Mouse (Mus musculus): ENCODE measurements around the gene Tcf25.
A peak's percentile ranks its signal among the peaks of the same experiment; 100 is the strongest.
"Not testable (repeated sequence)": the region's sequence is repeated elsewhere in the genome, so short reads cannot be mapped to it uniquely, and the experiment has no call there.

Gene Tcf25

GRCm38 (mm10) chr8:123410788-123411187 is 37.2 kb downstream of the Tcf25 start:
- no peak for DNase-seq (ENCODE audit: low spot score in 2 of 2)

GRCm38 (mm10) chr8:123411246-123411645 is 37.7 kb downstream of the Tcf25 start, which contains the start of gene Tubb3:
Gene Tubb3, plus strand, starts transcription at chr8:123411424.
- peak; percentile 34 to 54 for DNase-seq (ENCODE audit: low spot score in 2 of 2)

GRCm38 (mm10) chr8:123411781-123412327 is 38.3 kb downstream of the Tcf25 start:
- no peak for DNase-seq (ENCODE audit: low spot score in 2 of 2)

- DNase-seq (ENCODE audit: low spot score in 2 of 2): peak; percentile 32 to 35
Observed at GRCm38 (mm10) chr8:123412560-123413170, 39.1 kb downstream of the Tcf25 start.

- DNase-seq (ENCODE audit: low spot score in 2 of 2): no peak
Observed at GRCm38 (mm10) chr8:123414255-123414654, 40.7 kb downstream of the Tcf25 start.

GRCm38 (mm10) chr8:123414997-123415696 is 41.6 kb downstream of the Tcf25 start:
- not testable (repeated sequence) for DNase-seq (ENCODE audit: low spot score in 2 of 2)

GRCm38 (mm10) chr8:123415967-123416943 is 42.7 kb downstream of the Tcf25 start:
- peak in 1 of 2 experiments; percentile 29 for DNase-seq (ENCODE audit: low spot score in 2 of 2)

- no peak for DNase-seq (ENCODE audit: low spot score in 2 of 2)
Observed at GRCm38 (mm10) chr8:123416944-123417555, 43.5 kb downstream of the Tcf25 start.

GRCm38 (mm10) chr8:123419711-123420110 is 46.2 kb downstream of the Tcf25 start:
- DNase-seq (ENCODE audit: low spot score in 2 of 2): no peak

GRCm38 (mm10) chr8:123420525-123421281 is 47.1 kb downstream of the Tcf25 start:
- no peak for DNase-seq (ENCODE audit: low spot score in 2 of 2)

GRCm38 (mm10) chr8:123421325-123421724 is 47.8 kb downstream of the Tcf25 start:
- no peak for DNase-seq (ENCODE audit: low spot score in 2 of 2)

GRCm38 (mm10) chr8:123422056-123422780 is 48.7 kb downstream of the Tcf25 start:
- DNase-seq (ENCODE audit: low spot score in 2 of 2): peak; percentile 40 to 51

- DNase-seq (ENCODE audit: low spot score in 2 of 2): no peak
Observed at GRCm38 (mm10) chr8:123422781-123423159, 49.2 kb downstream of the Tcf25 start.

GRCm38 (mm10) chr8:123423441-123423840 is 49.9 kb downstream of the Tcf25 start, which contains the start of gene Def8:
Gene Def8, plus strand, starts transcription at chr8:123423527.
- no peak for DNase-seq (ENCODE audit: low spot score in 2 of 2)

GRCm38 (mm10) chr8:123426511-123427509 is 53.3 kb downstream of the Tcf25 start:
- DNase-seq (ENCODE audit: low spot score in 2 of 2): no peak

- no peak for DNase-seq (ENCODE audit: low spot score in 2 of 2)
Observed at GRCm38 (mm10) chr8:123427639-123428275, 54.2 kb downstream of the Tcf25 start.

GRCm38 (mm10) chr8:123428343-123428893 is 54.9 kb downstream of the Tcf25 start:
- no peak for DNase-seq (ENCODE audit: low spot score in 2 of 2)
